Mouse (Mus musculus) ovary, postnatal 14 days (tissue): ENCODE data around the gene Hint1.
"Not testable (repeated sequence)": the region's sequence is repeated elsewhere in the genome, so short reads cannot be mapped to it uniquely, and the experiment has no call there.

Experiments used
- DNase-seq: peaks from one replicate; pipeline ENCODE4 v3.0.0; 2022; ENCODE audit warnings: low spot score

The Hint1 gene

DNA sequence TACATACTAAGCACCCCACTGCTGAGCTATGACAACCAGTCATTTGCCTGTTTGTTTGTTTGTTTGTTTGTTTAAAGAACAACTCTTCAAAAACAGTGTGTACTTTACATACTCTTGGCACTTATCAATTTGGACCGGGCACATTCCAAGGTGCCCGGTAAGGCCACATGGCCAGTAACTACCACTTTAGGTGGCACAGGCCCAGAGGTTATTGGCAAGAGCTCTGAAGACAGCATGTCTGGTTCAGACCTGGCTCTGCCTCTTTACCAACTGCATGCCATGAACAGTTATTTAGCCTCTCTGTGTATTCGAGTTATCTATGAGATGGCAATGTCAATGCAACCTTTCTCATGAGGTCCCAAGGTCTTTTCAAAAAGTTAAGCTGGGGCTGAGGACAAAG is 30.5 kb downstream of the Hint1 start:
- not testable (repeated sequence) for DNase-seq

- DNase-seq = no peak
Observed at GRCm38 (mm10) chr11:54897470-54897869, 31.3 kb downstream of the Hint1 start.

GRCm38 (mm10) chr11:54899657-54900056 is 33.5 kb downstream of the Hint1 start:
- no peak for DNase-seq

DNA sequence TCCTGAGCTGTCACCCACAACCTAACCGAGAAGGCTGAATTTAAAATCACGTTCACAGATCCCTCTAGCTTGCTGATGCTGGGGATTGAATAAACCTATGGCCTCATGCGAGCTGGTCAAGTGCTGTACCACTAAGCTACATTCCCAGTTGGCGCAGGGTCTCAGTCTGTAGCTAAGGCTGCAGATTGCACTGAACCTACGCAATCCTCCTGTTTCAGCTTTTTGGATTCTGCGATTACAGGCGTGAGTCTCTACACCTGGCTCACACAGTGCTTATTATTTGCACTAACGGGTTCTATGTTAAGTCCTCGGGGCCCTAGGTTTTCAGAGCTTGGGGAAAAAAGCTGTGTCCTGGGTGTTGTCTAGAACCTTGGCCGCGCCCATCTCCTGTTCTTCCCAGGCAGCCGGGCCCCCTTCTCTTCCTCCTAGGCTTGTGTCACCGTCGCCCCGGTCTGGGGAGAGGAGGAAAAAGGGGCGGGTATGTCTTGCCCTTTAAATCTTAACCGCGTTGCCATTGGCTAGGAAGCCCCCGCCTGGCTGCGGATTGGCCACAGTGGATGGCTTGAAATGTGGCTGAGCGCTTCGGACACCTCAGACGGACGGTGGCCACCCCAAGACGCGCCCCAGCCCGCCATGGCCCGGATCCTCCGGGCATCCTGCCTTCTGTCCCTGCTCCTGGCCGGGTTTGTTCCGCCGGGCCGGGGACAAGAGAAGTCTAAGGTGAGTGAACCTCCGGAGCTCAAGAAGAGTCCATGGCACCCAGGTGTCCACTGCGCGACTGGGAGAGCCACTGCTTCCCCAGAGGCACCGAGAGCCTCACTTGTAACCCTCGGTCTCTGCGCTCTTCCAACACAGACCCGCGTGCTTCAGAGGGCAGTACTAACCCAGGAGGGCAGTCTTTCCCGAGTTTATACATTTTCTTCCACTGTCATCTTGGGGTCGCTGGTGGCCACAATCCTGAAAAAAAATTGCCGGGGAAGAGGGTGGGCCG is 36.4 kb downstream of the Hint1 start, which contains the start of gene Gpx3:
Gene Gpx3, plus strand, starts transcription at position 121 of the 991 bp plus-strand sequence.
- DNase-seq = peak; percentile 39

GRCm38 (mm10) chr11:54903339-54903738 is 37.2 kb downstream of the Hint1 start:
- no peak for DNase-seq

GRCm38 (mm10) chr11:54903940-54904706 is 37.9 kb downstream of the Hint1 start:
- DNase-seq = no peak

DNA sequence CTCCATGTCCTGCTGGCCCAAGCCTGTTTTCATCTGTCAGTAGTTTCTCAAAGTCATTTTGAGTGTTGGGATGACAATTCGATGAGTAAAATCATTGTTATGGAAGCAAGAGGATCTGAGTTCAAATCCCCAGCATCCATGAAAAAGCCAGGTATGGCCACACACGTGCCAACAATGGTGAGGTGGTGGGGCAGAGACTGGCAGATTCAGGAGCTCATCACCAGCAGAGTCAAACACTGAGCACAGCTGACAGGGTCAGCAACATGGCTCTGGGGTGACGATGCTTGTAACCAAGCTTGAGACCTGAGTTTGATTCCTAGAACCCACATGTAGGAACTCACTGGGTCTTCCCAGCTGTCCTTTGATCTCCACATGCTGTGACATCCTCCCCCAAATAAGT is 38.9 kb downstream of the Hint1 start:
- DNase-seq = no peak

- no peak for DNase-seq
Observed at GRCm38 (mm10) chr11:54905931-54906330, 39.7 kb downstream of the Hint1 start.

- no peak for DNase-seq
Observed at GRCm38 (mm10) chr11:54906466-54906865, 40.3 kb downstream of the Hint1 start.

DNA sequence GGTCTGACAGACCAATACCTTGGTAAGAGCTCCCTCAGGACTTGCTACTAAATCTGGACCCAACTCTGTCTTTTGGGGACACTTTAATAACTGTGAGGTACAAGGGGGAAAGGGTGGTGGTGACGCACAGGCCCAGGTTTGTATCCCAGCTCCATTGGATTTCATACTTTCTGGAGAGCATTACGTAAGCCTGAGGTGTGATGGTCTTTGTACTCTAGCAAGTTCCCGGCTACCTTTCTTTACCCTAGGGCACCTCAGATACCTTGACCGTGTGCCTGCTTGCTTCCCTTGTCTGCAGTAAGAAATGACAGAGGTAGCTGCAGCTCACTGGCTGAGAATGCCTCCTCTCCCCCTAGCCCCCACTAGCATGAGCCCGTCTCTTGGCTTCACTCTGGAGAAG is 41.1 kb downstream of the Hint1 start:
- no peak for DNase-seq

- no peak for DNase-seq
Observed at GRCm38 (mm10) chr11:54909273-54909672, 43.1 kb downstream of the Hint1 start.

DNA sequence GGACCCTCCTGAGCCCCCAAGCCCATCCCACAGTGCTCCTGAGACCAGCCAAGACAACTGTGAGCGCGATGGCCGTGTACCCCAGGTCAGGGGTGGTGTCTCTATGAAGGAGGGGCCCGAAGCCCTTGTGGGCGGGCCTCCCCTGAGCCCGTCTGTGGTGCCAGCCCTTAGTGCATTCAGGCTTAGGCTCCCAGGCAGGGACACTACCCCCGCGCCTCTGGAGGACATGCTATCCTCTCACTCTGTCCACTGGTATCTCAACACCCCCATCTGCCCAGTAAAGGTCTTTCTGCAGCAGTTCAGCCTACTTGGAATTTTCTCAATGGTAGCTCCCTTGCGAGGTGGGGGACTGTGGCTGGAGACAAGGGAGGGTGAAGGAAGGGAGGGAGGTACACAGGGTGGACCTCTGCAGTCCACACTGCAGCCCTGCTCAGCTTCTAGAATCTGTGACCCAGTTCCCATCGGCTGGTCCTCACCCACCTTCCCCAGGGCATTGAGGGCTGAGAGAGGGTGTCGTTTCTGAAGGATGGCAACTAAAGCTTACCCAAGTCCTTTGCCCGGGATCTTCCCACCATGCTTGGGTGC is 44.0 kb downstream of the Hint1 start:
- no peak for DNase-seq

DNA sequence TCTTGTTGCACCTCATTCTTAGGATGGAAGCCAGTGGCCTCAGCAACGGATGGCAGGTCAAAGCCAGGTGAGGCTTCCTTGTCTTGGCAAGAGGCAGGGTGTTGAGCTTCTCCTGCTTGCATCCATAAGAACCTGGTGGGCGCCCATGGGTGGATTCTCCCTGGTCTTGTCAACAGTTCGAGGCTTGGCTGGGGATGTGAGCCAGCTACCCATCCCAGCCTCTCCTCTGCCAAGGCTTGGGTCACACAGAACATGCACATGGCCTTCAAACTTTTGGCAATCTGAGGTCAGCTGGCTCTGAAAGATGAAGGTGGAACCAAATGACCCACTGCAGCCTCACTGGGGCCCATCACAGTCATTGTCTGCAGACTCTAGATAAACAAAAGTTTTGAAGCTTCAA is 45.0 kb downstream of the Hint1 start:
- DNase-seq = no peak

DNA sequence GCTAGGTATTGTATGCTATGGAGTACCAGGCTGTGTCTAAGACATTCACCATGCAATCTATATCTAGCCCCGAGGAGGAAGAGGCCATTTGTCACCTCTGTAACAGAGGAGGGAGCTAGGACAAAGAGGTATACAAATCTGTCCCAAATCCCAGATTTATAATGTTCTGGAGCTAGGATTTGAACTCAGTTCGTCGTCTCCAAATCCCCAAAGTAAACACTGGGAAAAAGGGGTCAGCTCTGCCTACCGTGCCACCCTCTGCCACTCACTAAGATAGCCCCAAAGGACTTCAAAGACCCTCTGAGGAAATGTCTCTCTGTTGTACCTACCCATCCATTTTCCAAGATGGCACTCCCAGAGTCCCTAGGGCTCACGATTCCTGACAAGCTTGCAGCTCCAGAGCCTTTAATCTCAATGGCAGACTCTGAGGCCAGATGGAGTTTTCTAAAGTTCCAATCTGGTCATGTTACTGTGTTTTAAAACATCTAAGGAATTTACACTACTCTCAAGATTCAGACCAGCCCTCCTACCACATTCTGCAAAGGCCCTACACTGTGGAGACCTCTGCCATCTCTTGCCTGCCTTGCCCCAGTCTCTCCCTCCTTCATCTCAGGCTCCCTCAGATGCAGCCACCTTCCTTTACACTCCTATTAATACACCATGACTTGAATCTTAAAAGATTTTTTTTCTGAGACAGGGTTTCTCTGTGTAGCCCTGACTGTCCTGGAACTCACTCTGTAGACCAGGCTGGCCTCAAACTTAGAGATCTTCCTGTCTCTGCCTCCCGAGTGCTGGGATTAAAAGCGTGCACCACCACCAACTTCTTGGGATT is 45.7 kb downstream of the Hint1 start:
- no peak for DNase-seq

DNA sequence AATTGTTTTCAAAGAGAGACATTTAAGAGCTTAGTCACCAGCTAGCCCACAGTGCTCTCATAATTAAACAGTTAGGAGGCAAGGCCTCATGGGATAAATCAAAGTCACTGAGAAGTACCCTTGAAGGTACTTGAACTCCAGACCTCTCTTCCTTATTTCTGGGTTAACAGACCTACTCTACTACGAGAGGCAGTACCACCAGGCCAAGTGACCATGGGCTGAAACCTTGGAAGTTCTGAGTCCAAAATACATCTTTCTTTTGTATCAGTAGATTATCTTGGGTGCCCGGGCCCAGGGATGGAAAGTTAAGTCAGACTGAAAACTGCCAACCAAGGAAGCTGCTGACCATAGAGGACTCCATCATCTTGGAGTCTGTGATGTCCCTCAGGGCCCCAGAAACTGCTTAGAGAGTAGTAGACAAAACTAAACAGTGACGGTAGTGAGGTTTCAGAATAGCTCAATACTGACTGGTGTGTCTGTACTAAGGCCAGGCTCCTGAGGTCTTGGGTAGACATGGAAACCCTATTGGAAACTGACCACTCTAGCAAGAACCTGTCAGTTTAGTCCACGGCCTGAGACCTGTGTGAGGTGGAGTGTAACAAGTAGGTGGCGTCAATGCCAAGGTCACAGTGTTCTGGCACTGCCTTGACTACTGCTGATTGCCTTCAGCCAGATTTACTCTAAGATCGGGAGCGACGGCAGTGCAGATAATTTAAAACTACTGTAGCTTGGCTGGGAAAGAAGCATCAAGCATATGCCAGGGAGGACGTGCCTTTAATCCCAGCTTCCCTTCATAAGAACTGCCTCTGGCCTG is 46.5 kb downstream of the Hint1 start:
- DNase-seq = no peak

DNA sequence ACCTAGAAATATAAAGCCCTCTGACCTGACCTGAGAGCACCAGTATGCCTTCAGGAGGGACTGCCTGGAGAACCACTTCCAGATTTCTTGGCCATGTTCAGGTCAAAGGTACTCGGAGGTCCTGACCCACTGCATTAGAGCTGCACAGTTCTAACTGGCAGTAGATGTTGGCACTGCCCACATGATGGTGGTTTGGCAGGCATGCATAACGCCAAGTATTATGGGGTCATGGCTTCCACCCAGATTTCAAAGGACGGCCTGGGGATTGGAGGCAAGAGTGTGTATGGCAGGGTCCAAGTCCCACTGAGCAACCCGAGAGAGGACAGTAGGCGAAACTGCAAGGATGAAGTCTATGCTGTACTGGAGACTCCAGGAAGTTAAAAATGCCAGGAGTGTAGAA is 47.7 kb downstream of the Hint1 start:
- no peak for DNase-seq

DNA sequence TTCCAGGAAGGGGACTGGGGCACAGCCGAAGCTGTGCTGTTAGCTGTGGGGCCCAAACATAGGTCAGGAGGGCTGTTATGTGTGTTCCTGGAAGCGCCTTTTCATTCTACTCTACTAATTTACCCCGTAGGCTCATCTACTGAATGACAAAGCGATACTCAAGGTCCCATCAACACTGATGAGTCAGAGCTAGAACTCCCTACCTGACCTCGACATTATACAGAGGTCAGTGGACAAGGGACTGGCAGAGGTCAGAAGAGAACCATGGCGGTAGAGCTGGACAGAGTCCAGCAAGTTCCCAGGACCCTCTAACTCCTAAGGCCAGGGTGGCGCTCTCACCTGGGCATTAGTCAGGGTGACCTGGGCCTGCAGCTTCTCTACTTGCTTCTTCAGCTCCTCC is 51.3 kb downstream of the Hint1 start:
- DNase-seq = no peak

GRCm38 (mm10) chr11:54918273-54918672 is 52.1 kb downstream of the Hint1 start:
- no peak for DNase-seq
